Mouse (Mus musculus): ENCODE data around the gene Fibcd1. TPM values are rescaled to one million over a fixed set of nuclear protein-coding genes. Genes with fewer than 3 reads are reported as not detected.

Gene Fibcd1
- total RNA-seq, 2 experiments from 2014 or later = 121 to 127 TPM

DNA sequence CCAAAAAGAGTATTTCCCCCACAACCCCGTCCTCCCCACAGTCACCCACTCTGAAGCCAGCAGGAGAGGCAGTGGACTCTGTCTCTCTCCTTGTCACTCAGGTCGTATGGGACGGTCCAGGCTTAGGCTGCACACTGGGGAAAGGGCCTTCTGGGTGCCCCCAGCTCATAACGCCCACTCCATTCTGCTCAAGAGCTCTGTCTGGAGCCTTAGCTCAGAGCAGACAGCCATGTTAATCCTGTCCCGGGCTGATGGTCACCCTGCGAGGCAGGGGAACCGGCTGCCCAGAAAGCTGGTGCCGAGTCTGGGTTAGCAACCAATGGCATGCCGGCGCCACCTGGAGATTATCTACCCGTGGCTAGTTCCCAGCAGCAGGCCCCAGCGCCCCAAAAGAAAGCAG is 12.7 kb upstream of the Fibcd1 start:
- DNase-seq (ENCODE audit: low spot score in 2 of 2) = no peak

DNA sequence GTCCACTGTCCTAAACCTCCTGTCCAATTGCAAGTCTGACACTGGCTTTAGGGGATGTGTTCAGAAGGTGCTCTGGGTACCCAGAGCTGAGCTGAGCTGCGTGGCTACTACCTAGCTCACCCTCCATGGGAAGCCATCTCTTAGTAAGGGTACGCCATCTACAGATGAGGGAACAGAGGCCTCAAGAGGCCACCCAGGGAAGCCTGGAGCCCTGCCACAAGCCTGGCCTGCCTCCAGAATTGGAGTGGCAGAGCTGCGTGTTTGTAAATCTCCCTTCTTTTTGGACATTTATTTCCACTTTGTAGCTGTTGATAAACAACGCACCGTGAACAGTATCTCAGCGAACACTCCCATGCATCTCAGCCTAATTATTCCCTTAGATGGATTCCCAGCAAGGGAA is 11.4 kb upstream of the Fibcd1 start:
- DNase-seq (ENCODE audit: low spot score in 2 of 2) = no peak

DNA sequence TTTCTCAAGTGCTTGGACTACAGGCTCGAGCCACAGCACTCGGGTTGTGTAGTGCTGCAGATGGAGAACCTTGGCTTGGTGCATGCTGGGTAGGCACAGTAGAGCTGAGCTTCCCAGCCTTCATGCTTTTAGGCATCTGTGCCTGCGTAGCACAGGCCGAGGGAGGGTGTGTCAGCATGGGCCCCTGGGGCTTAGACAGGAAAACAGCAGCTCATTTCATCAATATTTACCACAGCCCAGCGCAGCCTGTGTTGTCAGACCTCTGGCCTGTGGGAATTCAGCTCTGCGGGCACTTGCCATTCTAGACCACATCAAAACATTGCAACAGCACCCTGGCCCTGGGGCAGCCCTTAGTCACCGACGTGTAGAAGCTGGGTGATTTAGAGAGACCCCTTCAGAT is 10.2 kb upstream of the Fibcd1 start:
- no peak for DNase-seq (ENCODE audit: low spot score in 2 of 2)

DNA sequence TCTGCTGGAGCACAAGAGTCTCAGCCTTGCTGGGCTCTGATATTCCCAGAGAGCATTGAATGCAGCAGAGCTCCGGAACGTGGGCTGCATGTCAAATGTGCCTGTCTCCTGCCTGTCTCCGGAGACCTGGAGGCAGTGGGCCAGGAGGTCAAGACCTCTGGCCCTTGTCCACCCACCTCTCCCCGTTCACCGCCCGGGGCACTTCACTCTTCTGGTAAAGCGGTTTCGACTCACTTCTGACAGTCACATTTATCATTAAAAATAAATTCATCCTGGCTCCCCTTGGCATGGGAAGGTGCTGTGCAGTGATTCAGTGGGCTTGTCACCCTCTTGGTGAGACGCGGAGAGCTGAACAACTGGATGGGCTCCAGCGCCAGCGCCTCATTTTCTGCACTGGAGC is 4.3 kb upstream of the Fibcd1 start:
- DNase-seq (ENCODE audit: low spot score in 2 of 2) = no peak

DNA sequence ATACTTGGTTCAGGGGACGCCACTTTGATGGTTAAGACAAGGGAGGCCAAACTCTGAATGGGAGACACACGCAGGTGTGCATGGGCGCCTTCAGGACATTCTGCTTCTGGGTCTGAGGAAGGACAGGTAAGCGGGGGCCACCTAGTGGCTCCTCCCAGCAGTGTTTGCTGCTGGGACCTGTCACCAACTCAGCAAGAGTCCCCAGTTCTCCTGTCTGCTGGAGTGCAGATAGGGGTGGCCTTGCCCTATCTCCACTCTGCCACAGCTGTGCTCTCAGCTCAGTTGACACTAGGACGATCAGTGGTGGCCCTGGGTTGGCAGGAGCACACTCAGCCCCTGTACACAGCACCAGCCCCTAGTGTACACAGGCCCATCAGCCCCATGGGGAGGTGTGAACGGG is 2.1 kb upstream of the Fibcd1 start:
- DNase-seq (ENCODE audit: low spot score in 2 of 2) = no peak

DNA sequence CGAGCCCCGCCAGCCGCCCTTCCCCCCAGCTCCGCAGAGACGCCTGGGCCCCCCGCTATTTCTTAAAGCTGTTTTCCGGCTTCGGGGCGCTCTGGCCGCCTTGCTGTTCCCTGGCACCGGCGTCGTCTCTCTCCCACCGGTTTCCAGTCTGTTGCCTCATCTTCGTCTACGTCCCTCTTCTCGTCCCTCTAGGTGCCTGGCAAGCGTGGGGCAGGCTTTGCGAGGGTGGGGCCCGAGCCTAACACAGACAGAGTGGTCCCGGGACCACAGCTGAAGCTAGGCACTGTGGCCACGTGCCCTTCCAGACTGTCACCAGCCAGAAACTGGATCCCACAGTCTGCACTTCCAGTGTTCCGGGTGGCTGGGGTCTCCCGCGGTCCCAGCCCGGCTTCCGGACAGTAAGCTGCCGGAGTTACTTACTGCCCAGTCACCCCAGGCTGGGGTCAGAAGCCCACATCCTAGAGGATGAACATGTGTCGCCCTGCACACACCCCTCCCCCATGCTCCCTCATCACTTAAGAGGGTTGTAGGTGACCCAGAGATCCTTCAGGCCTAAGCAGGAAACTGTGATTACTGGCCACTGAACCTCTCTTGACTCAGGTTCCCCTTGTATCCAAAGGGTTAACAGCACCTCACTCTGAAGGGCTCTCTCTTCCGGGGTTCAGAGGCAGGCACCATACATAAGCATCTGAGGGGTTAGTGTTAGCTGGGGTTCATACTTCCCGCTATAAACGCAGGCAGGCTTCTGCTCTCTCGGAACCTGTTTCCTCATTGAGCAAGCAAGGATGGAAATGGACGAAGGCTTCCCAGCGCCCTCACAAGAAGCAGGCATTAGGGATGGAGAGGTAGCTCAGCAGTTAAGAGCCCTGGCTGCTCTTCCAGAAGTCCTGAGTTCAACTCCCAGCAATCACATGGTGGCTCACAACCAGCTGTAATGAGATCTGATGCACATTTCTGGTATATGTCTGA is 1.2 kb upstream of the Fibcd1 start:
- no peak for DNase-seq (ENCODE audit: low spot score in 2 of 2)

DNA sequence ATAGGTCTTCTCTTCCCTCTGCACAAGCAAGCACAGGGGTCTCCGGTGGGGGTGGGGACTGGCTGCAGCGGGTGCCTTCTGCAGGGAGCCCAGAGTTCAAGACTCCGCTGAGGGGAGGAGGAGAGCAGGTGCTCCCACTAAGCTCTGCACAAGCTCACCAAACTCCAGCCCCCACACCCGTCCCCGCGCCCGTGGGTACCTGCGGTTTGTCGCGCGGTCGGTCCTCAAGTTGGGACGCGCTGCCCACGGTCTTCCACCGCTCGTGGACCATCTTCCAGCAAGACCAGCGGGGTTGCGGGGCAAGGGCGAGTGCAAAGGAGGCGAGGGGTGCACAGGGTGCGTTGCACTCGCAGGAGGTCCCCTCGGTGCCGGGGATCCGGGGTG is 301 bp downstream of the Fibcd1 start:
- no peak for DNase-seq (ENCODE audit: low spot score in 2 of 2)

DNA sequence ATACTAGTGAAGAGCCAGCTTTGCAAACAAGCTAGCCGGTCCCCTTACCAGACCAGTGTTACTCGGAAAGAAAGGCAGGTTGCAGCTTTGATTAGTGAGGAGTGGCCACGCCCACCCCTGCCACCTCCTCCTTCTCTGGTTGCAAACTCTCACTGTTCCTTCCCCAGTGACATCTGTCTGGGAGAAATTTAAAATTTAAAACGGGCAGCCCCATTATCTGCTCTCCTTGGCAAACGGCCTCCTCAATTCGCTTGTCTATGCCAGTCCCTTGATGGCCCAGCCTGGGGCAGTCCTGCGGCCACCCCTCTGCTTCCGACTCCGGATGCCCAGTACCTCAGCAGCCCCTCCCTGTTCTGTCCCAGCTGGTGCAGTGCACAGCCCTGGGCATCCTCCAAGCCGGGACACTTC is 1.1 kb downstream of the Fibcd1 start:
- DNase-seq (ENCODE audit: low spot score in 2 of 2) = peak in 1 of 2 experiments; percentile 40

DNA sequence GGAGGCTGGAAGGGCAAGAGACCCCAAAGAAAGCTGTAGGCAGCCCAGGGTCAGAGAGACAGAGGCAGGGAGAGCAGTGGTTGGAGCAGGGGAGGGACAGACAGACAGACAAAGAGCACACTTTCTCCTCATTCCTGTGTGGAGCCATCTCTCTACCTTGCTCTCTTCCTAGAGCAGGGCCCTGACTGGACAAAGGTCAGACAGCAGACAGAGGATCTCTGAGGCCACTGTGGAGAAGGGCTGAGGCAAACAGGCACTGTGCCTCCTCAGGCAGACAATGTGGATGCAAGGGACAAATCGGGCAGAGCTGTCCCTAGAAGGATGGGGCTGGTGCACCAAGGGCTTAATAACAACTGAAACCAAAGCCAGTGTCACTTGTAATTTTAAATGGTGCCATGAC is 6.9 kb downstream of the Fibcd1 start:
- DNase-seq (ENCODE audit: low spot score in 2 of 2) = no peak

DNA sequence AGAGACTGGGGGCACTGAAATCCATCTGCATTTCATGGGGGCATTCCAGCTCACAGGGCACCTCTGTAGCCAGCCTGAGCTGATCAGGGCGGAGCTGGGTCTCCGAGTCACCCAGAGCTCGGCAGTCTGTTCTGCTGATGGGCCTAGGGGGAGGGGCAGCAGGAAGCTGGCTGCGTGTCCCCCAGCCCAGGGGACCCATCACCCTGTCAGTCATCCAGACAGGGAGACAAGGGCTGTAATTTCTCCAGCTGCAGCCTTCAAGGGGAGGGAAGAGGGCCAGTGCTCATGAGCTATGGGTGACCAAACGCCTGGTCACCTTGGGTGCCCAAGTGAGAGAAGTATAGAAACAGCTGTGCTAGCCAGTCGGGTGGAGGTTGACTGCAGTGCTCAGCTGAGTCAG is 8.8 kb downstream of the Fibcd1 start:
- no peak for DNase-seq (ENCODE audit: low spot score in 2 of 2)

DNA sequence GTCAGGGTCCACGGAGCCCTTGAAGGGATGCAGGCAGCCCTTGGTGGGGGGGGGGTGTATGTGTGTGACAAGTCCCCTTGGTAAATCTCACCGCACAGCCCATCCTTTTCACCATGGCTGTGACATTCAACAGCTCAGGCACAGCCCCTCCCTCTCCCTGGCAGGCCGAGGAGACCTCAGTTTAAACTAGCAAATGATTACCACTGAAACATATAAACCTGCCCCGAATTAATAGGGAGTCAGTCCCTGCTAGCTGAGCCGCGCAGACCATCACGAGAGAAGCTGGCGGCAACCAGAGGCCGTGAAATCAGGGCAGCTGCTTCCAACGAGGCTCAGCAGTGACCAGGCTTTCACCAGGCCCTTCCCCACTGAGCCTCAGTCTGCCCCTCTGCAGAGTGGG is 9.7 kb downstream of the Fibcd1 start:
- no peak for DNase-seq (ENCODE audit: low spot score in 2 of 2)

DNA sequence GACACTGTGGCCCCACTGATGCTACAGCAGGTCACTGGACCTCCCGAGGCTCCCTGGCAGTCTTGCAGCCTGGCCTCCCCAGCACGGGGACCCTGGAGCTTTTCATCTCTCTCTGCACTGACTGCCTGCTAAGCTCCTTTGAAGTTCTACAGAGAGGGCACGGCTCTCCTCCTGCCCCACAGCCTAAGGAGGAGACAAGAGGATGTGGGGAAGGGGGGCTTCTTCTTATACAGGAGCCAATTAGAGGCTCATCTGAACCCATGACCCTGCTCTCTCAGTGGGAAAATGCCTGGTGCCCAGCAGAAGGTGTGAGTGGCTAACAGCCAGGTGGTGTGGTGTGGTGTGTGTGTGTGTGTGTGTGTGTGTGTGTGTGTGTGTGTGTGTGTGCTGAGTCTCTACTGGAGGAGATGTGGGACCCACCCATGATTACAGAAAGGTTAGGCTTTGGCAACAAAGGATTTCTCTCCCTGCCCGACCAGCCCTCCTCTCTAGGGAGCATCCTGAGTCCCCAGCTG is 17.4 kb downstream of the Fibcd1 start:
- DNase-seq (ENCODE audit: low spot score in 2 of 2) = no peak

DNA sequence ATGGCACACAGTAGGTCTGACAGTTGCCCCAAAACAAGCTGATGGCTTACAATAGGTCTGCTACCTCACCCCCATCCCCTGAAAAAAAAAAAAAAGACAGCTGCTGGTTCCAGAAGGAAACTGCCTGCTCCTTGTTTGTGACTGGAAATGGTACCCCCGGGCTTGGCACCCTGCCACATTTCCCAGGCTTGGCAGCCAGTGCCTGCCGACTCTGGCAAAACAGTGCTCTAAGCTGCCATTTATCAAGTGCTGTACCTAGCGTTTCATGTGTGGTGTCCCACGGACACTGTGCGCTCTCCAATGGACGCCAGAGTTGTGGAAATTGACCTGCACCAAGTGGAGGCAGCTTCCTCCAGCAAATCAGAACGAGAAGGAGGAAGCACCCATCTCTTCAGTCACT is 17.9 kb downstream of the Fibcd1 start:
- peak; percentile 77 to 83 for DNase-seq (ENCODE audit: low spot score in 2 of 2)

DNA sequence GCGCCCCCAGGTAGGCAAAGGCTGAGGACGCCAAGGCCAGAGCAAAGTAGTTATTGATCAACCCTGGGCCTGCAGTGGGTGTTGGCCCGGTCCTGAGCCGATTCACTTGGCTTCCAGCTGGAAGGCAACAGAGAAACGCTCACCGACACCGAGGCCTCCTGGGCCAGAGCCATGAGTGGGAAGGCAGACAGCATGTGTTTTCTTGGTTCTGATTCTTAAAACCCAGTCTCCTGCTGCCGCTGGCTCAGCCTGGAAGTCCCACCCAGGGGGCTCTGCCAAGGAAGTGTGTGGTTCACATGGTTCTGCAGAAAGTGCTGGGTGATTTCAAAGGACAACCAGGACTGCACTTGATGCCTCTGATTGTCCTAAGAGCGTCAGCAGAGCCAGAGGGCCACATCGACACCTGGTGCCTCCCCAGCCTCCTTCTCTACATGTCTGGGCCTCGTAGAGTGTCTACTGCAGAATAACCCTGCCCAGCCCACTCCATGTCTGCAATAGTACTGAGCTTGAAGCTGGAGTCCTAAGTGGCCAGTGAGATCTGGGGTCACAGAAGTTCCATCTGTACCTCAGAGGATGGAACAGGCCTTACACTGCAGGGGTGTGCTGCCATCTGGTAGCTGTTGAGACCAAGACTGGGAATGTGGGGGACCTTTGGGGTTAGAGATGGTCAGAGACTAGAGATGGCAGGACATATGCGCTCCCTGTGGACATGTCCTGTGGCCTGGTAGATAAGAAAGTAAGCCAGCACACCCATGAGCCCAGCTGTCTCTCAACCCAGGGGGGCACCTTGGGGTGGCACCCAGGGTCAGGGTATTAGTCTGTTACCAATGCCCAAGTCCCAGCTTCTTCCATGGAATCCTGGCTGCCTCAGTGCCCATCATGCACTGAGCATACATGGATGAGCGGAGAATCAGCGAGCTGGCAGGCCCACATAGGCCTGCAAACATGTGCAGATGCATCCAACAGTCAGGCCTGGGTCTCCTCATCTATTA is 19.4 kb downstream of the Fibcd1 start:
- DNase-seq (ENCODE audit: low spot score in 2 of 2) = peak; percentile 48 to 50

DNA sequence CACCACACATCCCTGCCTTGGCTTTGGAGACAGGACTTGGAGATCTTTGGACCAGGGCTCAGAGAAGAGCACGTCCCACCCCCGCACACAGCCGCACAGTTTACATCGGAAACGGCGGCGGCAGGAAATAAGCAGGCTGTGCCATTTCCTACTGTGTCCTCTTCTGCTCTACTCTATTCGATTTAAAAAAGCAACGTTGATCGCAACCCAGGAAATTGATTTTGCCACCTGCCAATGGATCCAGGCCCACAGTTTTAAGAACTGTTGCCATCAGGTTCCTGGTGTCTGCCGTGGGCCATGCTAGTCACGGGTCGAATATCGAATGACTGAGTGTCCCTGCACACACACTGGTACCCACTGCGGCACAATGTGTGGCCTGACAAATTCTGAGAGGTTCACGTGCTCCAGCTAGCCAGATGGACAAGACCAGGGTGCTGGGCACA is 20.3 kb downstream of the Fibcd1 start:
- DNase-seq (ENCODE audit: low spot score in 2 of 2) = peak in 1 of 2 experiments; percentile 62

DNA sequence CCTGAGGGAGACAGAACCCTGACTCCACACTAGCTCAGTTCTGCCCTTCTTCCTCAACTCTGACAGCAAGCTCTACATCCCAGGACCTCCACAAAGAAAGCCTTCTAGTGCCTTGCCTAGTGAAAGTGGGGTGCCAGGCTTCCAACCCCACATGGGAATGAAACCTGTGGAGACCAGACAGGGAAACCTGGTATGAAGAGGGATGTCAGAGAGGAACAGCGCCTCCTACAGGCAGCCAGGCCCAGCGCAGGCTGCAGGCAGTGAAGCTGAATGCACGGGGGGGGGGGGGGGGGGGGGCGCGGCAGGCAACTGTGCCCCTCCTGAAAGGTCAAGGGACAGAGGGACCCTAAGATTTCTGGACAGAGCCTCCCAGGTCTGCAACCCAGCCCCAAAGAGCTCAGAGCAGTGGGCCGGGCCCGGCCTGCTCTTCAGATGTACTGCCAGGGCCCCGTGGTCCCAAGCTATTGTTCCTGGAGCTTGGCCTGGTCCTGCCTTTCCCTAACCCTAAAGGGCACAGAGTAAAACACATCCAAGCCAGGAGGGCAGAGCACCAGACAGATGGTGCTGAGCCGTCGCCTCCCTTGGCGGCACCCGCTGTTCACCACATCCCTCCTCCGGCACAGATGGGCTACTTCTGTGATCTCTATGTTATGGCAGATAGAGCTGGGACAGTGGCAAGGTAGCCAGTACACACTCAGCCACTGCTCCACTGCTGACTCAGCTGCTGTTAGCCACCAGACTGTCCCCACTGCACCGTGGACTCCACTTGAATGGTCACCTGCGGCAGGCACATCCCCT is 21.7 kb downstream of the Fibcd1 start:
- peak in 1 of 2 experiments; percentile 73 for DNase-seq (ENCODE audit: low spot score in 2 of 2)

DNA sequence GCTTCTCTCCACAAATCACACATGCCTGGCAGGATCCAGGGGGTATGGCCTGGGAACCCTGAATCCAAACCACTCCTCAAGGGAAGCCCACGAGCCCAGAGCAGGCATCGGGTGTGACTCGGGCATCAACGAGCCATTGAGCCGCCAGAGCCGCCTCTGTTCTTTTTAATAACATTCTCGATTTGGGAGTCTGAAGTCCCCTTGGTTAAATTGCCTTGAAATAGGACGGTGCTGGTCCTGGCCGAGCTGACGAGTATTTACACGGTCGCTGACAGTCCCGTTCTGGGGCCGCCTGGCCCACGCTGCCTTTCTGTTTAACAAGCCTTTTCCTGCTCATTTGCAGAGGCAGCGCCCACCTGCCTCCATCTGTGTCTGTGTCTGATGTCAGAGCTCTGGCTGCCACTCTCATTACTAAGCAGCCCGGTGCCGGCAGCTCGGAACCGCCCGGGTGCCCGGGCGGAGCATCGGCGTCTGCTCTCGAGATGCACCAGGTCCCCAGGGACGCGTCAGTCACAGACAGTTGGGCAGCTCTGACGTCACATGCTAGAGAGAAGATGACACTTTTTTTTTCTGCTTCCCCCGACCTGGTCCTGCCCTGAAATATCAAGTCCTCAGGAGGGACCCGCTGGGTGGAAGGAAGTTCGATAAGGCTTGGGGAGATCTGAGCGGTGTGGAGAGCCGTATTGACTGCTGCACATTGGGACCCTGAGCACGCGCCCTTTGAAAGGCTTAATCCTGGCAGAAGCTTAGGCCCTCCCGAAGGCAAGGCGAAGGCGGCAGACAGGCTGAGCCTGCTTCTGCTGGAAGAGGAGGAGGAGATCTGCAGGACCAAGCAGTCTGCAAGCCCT is 23.1 kb downstream of the Fibcd1 start:
- DNase-seq (ENCODE audit: low spot score in 2 of 2) = peak; percentile 81 to 92

DNA sequence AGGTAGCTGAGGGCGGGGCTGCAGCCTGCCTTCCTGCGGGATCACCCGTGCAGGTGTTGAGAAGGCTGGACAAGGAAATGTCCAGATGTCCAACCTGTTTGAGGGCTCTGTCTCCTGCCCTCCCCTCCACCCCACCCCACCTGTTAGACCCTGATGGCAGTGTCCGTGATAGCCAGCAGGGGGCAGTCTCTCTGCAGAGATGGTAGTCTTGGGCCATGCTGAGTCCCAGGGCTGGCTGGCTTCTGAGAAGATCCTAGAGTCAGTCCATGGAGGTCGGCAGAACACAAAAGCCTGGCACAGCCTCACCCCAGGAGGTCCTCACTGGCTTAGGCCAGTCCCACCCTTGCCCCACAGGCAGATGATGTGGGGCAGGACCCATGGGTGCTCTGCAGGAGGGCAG is 30.4 kb downstream of the Fibcd1 start:
- DNase-seq (ENCODE audit: low spot score in 2 of 2) = peak; percentile 40 to 72

DNA sequence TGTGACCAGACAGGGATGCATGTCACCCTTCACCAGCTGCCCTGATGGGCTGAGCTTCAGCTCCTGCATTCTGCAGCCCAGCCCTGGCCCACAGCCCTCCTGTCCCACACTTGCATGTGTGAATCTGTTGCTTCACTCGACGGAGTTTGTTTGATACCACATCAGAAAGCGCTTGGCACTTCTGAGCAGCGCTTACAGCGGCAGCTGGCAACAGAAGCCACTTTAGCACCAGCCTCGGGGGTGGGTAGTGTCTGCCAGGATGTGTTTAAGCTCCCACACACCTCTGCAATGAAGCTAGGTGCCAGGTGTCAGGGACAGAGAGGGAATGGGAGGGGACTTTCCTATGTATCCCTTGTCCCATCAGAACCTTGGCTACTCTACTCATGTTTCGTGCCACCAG is 31.1 kb downstream of the Fibcd1 start:
- DNase-seq (ENCODE audit: low spot score in 2 of 2) = peak in 1 of 2 experiments; percentile 21

DNA sequence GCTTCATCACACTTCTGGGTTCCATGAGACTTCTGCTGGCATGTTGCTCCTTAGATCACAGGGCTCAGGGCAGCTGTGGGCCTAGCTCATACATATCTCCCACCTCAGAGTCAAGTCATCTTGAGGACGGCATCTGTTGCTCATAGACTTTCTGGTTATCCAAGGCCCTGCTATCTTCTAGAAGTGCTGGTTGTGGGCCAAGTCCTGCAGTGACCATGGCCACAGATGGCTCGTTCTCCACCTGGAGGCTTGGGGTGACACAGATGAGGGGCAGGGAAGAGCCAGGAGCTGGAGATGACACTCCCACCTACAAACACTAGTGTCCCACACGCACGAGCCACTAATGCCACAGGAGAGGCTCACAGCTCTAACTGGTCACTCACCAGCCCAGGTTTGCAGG is 32.2 kb downstream of the Fibcd1 start:
- DNase-seq (ENCODE audit: low spot score in 2 of 2) = no peak

Data from layer of hippocampus, adult 18-20 months (tissue).